Mouse (Mus musculus): ENCODE results near the gene Wdr25. TPM values are rescaled to one million over a fixed set of nuclear protein-coding genes. Genes with fewer than 3 reads are reported as not detected.

Wdr25 gene
- total RNA-seq, 2 experiments from 2014 or later, result 2.7 to 4.1 TPM

- DNase-seq (ENCODE audit: low spot score), result no peak
Observed at GRCm38 (mm10) chr12:108894432-108894816, 993 bp downstream of the Wdr25 start.

DNA sequence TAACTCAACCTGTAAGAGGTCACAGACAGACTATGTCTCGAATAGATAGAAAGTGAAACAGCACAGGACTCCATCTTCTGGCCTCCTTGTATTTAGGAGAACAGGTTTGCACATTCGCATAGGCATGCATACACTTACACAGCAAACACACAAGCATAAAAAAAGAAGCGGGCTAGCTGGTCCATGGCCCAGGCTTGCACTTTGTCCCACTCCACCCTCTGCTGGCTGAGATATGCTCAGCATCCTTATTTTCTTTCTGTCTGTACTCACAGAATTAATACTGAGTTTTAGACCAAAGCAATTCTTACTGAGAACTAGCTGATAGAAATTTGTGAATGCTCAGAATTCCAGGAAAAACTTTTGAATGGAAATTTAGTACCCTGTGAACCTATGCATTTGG is 2.6 kb downstream of the Wdr25 start:
- peak; percentile 27 for DNase-seq (ENCODE audit: low spot score)

- no peak for DNase-seq (ENCODE audit: low spot score)
Observed at GRCm38 (mm10) chr12:108901346-108901745, 7.9 kb downstream of the Wdr25 start.

GRCm38 (mm10) chr12:108902940-108903339 is 9.5 kb downstream of the Wdr25 start:
- peak; percentile 56 for DNase-seq (ENCODE audit: low spot score)

GRCm38 (mm10) chr12:108903600-108904275 is 10.3 kb downstream of the Wdr25 start:
- peak; percentile 63 for DNase-seq (ENCODE audit: low spot score)

GRCm38 (mm10) chr12:108904276-108904653 is 10.8 kb downstream of the Wdr25 start:
- DNase-seq (ENCODE audit: low spot score), result no peak

DNA sequence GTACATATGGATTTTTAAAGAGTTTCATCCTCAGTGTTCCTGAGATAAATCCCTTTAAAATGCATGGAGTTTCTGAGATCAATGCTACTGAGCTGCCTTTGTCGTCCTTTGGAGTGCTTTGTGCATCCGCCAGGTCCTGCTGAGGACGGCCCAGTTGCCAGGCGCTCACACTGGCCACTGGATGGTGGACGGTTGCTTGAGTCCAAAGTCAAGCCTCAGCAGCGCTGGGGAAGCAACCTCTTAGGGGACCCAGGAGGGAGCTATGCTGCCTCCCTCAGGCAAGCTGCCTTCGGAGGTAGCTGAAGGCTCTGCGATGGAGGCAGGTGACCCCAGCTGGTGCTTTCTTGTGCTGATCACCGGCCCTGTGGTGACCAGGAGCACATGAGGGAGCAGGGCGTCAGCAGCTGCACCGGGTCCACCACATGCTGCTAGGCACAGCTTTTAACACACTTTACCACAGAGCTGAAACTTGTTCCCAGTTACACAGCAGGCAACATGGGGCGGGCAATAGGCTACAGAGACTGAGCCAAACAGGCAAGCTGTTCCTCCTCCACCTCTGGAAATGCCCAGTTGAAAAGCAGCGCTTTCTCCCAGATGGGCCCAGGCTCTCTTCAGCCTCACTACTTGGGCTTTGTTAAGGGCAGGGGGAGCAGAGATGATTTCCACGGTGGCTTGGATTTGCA is 12.3 kb downstream of the Wdr25 start:
- DNase-seq (ENCODE audit: low spot score), result no peak

- DNase-seq (ENCODE audit: low spot score), result no peak
Observed at GRCm38 (mm10) chr12:108906398-108906797, 13.0 kb downstream of the Wdr25 start.

DNA sequence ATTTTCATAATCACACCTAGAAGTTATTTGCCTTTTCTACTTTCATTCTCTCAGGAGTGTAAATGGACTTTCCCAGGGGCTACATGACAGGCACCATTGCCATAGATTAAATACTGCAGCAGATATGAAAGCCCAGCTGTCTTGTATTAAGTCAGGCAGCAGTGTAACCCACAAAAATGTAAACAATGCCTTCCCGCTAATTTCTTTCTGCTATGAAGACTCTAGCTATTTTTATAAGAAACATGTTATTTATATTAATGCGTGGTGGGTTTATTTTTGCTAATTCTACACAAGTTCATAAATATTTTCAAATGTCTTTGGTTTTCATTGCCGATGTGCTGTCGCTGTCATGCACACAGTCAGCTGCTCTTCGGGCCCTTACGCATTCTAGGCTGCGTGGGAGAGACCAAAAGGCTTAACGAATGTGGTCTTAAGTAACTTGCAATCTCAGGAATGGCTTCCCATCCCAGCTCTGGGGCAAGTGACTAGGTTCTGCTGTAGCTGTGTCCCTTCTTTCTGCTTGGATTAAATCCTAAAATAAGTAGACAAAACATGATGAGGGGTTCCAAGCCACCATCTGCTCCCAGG is 16.5 kb downstream of the Wdr25 start:
- DNase-seq (ENCODE audit: low spot score), result no peak

DNA sequence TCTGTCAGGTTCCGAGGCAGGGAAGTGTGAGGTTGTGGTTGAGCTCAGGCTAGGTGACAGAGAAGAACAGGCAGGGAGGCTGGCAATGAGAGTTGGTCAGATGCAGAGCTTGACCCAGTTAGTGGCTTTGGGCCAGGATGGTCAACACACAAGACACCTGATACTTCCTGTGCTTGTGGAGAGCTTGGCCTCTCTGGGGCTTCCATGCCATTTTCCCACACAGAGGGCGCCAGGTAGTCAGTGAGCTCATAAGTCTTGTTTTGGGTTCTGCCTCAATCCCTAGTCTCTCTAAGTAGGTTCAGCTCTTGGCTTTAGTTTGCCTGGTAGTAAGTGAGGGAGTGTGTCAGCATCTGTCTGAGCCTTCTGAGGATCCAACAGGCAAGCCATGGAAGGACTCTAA is 19.0 kb downstream of the Wdr25 start:
- no peak for DNase-seq (ENCODE audit: low spot score)

GRCm38 (mm10) chr12:108914198-108914597 is 20.8 kb downstream of the Wdr25 start:
- DNase-seq (ENCODE audit: low spot score), result no peak

DNA sequence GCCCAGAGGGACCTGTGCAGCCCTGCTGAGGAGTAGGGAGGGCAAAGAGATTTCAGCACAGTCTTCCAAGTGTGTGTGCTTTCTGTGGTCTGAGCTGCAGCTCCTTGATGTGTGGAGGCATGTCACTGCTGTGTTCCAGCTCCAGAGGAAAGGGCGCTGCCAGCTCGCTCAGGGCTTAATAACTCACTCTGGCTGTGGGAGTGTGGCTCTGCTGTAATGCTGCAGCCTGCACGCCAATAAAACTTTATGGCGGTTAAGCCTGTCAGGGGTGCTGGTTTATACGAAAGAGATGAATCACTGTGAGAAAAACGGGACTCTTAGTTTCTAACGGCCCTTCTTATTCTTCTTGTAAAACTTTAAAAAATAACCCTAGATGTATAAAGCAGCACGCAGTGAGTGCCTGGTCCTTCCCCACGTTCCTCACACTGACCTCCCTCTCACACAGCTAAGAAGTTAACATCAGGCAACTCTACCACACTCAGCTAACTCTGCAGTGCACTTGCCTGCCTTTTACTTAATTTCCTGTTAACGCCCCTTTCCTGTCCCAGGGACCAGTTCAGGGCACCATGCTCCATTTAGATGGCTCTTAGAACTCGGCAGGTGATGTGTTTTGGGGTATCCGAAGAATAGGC is 21.4 kb downstream of the Wdr25 start:
- no peak for DNase-seq (ENCODE audit: low spot score)

- no peak for DNase-seq (ENCODE audit: low spot score)
Observed at GRCm38 (mm10) chr12:108915893-108916292, 22.5 kb downstream of the Wdr25 start.

DNA sequence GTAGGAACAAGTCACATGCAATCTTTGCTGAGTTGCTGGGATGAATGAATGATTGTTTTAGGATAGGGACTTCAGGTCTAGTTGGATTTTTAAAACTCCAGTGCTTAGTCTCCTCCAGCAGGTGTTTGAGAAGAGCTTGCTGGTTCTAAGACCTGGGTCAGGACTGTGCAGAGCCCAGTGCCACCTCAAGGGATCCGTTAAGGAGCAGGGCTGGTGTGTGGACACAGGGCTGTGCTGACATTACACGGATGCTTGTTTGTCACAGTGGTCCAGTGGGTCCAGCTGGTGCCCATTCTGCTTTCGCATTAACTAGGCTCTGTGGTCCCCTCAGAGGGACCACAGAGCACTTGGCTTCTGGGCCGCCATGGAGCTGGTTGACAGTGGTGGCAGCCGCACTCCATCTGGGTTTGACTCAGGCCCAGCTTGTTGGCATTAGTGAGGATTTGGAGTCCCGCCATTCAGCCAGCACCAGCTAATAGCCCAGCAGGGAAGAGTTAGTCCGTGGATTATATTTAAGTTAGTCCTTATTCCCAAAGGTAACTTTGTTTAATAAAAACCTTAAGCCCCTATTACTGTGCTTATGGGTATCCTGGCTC is 23.1 kb downstream of the Wdr25 start:
- no peak for DNase-seq (ENCODE audit: low spot score)

GRCm38 (mm10) chr12:108917509-108917908 is 24.1 kb downstream of the Wdr25 start:
- DNase-seq (ENCODE audit: low spot score), result no peak

DNA sequence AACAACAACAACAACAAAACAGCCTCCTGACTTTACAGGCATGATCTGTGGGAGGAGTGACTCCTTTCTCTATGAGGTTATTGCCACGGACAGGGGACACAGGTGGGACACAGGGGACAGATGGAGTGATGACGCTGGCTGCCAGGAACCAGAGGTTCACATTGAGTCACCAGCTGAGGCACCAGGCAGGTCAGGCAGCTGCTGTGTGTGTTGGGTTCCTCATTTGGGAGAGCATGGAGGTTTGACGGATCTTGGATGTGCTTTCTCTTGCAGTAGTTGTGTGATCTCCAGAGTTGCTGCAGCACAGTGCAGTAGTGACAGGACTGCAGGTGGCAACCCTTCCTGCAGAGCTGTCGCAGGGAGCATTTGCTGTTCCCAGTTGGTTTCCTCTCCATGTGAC is 25.3 kb downstream of the Wdr25 start:
- no peak for DNase-seq (ENCODE audit: low spot score)

DNA sequence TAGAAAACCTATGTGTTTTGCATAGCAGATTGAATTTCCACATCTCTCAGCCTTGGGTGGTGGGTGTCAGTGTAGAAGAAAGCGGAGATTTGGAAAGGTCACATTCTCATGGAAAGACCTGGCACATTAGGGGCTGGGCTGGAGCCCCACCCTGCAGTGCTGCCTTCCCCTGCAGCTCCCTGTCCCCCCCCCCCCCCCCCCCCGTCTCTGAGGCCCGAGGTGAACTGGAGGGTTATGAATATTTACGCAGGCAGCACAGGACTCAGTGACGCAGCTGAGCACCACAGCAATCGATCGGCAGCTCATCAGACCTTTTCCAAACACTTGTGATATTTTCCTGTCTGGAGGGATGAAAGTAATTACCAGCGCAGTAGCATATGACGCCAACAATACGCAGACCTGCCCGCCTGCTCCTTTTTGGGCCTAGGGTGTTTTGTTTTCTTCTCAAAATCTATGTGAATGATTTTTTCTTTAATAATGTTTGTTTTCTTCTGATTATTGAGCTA is 33.2 kb downstream of the Wdr25 start:
- no peak for DNase-seq (ENCODE audit: low spot score)

DNA sequence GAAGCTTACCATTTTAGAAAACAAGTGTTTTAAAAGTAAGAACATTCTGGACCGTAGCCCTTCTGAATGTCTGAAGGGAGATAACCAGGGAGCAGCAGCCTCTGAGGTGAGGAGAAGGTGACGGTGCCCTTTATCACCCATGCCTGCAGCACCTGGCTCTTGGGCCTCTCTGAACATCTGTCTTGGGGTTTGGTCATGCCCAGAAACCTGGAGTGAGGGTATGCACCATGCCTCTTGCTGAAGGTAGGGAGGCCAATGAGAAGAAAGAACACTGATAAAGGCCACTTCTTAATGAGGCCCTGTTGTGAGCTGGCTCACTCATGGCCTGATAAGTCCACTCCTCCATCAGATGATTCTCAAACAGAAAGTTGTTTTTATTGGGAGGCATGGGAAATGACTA is 34.8 kb downstream of the Wdr25 start:
- DNase-seq (ENCODE audit: low spot score), result no peak

- DNase-seq (ENCODE audit: low spot score), result no peak
Observed at GRCm38 (mm10) chr12:108929475-108929874, 36.0 kb downstream of the Wdr25 start.

DNA sequence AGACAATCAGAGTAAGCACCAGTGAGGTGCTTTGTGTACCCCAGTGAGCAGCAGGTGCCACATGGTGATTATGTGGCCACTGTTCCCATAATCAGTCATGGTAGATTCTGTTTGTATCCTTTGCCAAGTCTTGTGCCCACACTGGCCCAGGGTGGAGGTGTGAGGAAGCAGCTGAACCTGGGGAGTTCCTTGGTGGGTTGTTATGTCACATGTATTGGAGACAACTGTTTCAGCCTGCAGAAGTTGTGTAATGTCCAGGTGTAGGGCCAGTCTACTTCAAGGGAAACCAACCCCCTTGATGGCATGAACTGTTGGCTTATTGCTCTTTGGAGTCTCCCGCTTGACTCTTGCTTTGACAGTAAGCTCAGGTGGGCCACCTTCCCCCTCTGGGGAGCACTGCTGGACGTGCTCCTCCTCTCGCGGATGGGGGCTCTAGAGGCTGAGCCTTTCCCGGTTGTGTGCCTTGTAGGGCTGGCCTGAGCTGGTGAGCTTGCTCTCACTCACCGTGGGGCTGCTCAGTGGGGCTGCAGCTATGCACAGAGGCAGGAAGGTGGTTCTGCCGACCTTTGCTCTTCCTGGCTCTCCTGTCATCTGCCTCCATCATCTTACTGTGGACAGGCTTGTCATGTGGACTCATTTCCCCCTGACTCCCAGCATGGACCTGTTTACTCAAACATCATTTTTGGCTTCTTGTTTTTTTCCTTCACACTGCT is 38.1 kb downstream of the Wdr25 start:
- DNase-seq (ENCODE audit: low spot score), result no peak

DNA sequence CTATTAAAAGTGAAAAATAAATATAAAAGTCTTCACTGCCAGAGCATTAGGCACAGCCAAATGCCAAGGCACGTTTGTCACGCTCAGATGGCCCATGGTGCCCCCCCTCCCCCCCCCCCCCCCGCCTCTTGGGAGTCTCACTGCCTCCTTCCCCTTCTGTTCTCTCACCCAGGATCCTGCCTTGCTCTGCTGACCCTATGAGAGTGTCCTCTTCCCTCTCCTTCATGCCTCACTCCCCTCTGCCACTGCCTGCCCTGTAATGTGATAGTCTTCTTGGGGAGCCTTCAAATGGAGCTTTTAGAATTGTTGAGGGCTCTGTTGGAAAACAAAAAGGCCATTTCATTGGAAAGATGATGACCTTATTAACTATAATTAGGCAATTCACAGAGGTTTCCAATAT is 38.7 kb downstream of the Wdr25 start:
- DNase-seq (ENCODE audit: low spot score), result no peak

Data from gastrocnemius, adult 18-20 months (tissue).